Mouse (Mus musculus) liver, embryonic 14.5 days (tissue): ENCODE measurements around the gene Pradc1. TPM values are rescaled to one million over a fixed set of nuclear protein-coding genes. Genes with fewer than 3 reads are reported as not detected.
A peak's percentile ranks its signal among the peaks of the same experiment; 100 is the strongest.

Experiments used
- ATAC-seq: fragments of 200-750 bp; cut with Nextera tagmentation; 2 replicates; pipeline ENCODE4 v1.8.0; 2017; ENCODE audit warnings: moderate number of reproducible peaks, mild to moderate bottlenecking, moderate library complexity; ENCODE audit not compliant: insufficient read depth
- DNase-seq, 3 experiments: peaks; one replicate each; pipeline ENCODE4 v3.0.0-alpha.2; 2012 to 2013; ENCODE audit warnings: low read depth in 3 of 3, low spot score in 3 of 3
- H3K27ac ChIP-seq: fragments of 300-500 bp; sonication (generic); 2 replicates; pipeline ENCODE4 v1.5.1; 2014; ENCODE audit warnings: moderate library complexity, mild to moderate bottlenecking, control low read depth, inconsistent platforms
- H3K27me3 ChIP-seq: fragments of 300-500 bp; sonication (generic); 2 replicates; pipeline ENCODE4 v1.6.1; 2014; ENCODE audit warnings: mild to moderate bottlenecking, low read length, moderate library complexity; ENCODE audit not compliant: control insufficient read depth, insufficient read depth
- H3K36me3 ChIP-seq: fragments of 300-500 bp; sonication (generic); replicated peaks from 2 replicates; pipeline ENCODE4 v1.6.1; 2014; ENCODE audit warnings: low read depth; ENCODE audit not compliant: control insufficient read depth, insufficient read depth
- H3K4me1 ChIP-seq, 2 experiments: fragments of 200-500 bp in 1 of 2; fragments of 300-500 bp in 1 of 2; sonication (generic) in 1 of 2; replicated peaks; 2 replicates each; pipeline ENCODE4 v1.6.1; 2012 to 2014; ENCODE audit warnings: antibody characterized with exemption in 1 of 2, inconsistent platforms in 1 of 2, low read length in 1 of 2; ENCODE audit not compliant: control insufficient read depth in 2 of 2, insufficient read depth in 2 of 2
- H3K4me2 ChIP-seq: fragments of 300-500 bp; sonication (generic); 2 replicates; pipeline ENCODE4 v1.6.1; 2014; ENCODE audit warnings: low read depth, mild to moderate bottlenecking, control low read depth, moderate library complexity
- H3K4me3 ChIP-seq, 2 experiments: fragments of 200-500 bp in 1 of 2; fragments of 300-500 bp in 1 of 2; sonication (generic) in 1 of 2; 2 replicates each; pipeline ENCODE4 v1.5.1; 2012 to 2014; ENCODE audit warnings: low read depth in 2 of 2, low read length in 2 of 2, mild to moderate bottlenecking in 2 of 2, control low read depth in 1 of 2, inconsistent platforms in 1 of 2, moderate library complexity in 1 of 2; ENCODE audit not compliant: insufficient read depth in 1 of 2
- H3K9ac ChIP-seq: fragments of 300-500 bp; sonication (generic); replicated peaks from 2 replicates; pipeline ENCODE4 v1.6.1; 2014; ENCODE audit warnings: mild to moderate bottlenecking, control low read depth, moderate library complexity
- H3K9me3 ChIP-seq: fragments of 300-500 bp; sonication (generic); 2 replicates; pipeline ENCODE4 v1.6.1; 2016; ENCODE audit warnings: low read length, mixed read lengths; ENCODE audit not compliant: control insufficient read depth
- CTCF ChIP-seq: IDR thresholded peaks from 2 replicates; pipeline ENCODE4 v1.5.1; 2016; ENCODE audit warnings: antibody characterized with exemption, low read depth, control low read depth
- EP300 ChIP-seq: IDR thresholded peaks from 2 replicates; pipeline ENCODE4 v1.6.1; 2016; ENCODE audit warnings: antibody characterized with exemption, low read depth
- WGBS: fragments of 180-500 bp; shearing (Covaris S2); extraction: QIAGEN DNeasy Blood & Tissue Kit; methylation state at CpG from one replicate; pipeline ENCODE4 v1.1.7; 2014; ENCODE audit not compliant: insufficient replicate concordance; 5-methylcytosine and 5-hydroxymethylcytosine counted together
- polyA plus RNA-seq, 2 experiments: library from polyadenylated mRNA; depleted of rRNA in 1 of 2; stranded (reverse) in 1 of 2; unstranded in 1 of 2; fragments of >200 nt; fragmentation: Nextera tagmentation in 1 of 2; extraction: Ambion mirVana in 1 of 2; gene quantifications; 2 replicates each; pipeline versions ENCODE4 v1.2.1 to v1.2.3; 2012 to 2014

Gene Pradc1
- polyA plus RNA-seq (2012; rRNA removed) = 16.9 and 18.4 TPM in 2 replicates
- 18.1 and 19.8 TPM in 2 replicates for polyA plus RNA-seq (2014; fragmentation: Nextera tagmentation; extraction: Ambion mirVana)

- Histone ChIP-seq H3K27me3 (no peaks in the 10 kb centered on the region), H3K9ac (peak within 1 kb of the TSS; percentile 94), H3K36me3 (no peaks in the 10 kb centered on the region; the same call in 1 of the 2 replicates), H3K9me3 (no peaks in the 10 kb centered on the region), H3K4me1 (peaks cover 23 to 32% of the 10 kb centered on the region in 2 experiments), H3K27ac (peak within 1 kb of the TSS; percentile 59), H3K4me2 (peak within 1 kb of the TSS; percentile 90), H3K4me3 (peak within 1 kb of the TSS; percentile 91)
- TF ChIP-seq EP300 (peak; percentile 30; the same call in 1 of the 2 replicates), CTCF (no peak)
- DNase-seq (peak; percentile 93 to 96 (median 95)), ATAC-seq (peak; percentile 82)
- under 1% methylated on average over 54 of the region's 54 CpGs for WGBS
These were observed at the start of gene Pradc1 for GRCm38 (mm10) chr6:85451664-85452410. Pradc1 (minus strand) TSS chr6:85451970.

GRCm38 (mm10) chr6:85500416-85500815, 48.6 kb upstream of the Pradc1 start:
- Histone ChIP-seq H3K9me3 (no peaks in the 10 kb centered on the region), H3K27me3 (peaks cover 17% of the 10 kb centered on the region), H3K4me2 (no peak overlapping the region), H3K36me3 (no peaks in the 10 kb centered on the region), H3K27ac (no peak overlapping the region), H3K9ac (no peak overlapping the region), H3K4me1 (no peaks in the 10 kb centered on the region), H3K4me3 (no peak overlapping the region)
- 27% methylated on average over 1 of the region's 1 CpGs for WGBS
- no peak for ATAC-seq
- DNase-seq = no peak
- no peak for TF ChIP-seq EP300
- no peak for TF ChIP-seq CTCF

GRCm38 (mm10) chr6:85498147-85498546, 46.4 kb upstream of the Pradc1 start:
- Histone ChIP-seq H3K4me3 (no peak overlapping the region), H3K27me3 (peaks cover 17% of the 10 kb centered on the region), H3K4me2 (no peak overlapping the region), H3K9ac (no peak overlapping the region), H3K36me3 (no peaks in the 10 kb centered on the region), H3K9me3 (no peaks in the 10 kb centered on the region), H3K27ac (no peak overlapping the region), H3K4me1 (no peaks in the 10 kb centered on the region)
- no peak for DNase-seq
- no peak for TF ChIP-seq EP300
- TF ChIP-seq CTCF = no peak
- 39% methylated on average over 9 of the region's 9 CpGs for WGBS
- ATAC-seq = no peak

- ATAC-seq (no peak), DNase-seq (no peak)
- Histone ChIP-seq H3K9me3 (no peaks in the 10 kb centered on the region), H3K9ac (no peak overlapping the region), H3K27me3 (peaks cover 8% of the 10 kb centered on the region), H3K36me3 (no peaks in the 10 kb centered on the region), H3K4me1 (no peaks in the 10 kb centered on the region), H3K4me2 (no peak overlapping the region), H3K27ac (no peak overlapping the region), H3K4me3 (no peak overlapping the region)
- no peak for TF ChIP-seq CTCF
- TF ChIP-seq EP300 = no peak
These were observed 45.2 kb upstream of the Pradc1 start for GRCm38 (mm10) chr6:85496976-85497375.

- no peak for ATAC-seq
These were observed 39.8 kb upstream of the Pradc1 start for GRCm38 (mm10) chr6:85491606-85492005.

More at GRCm38 (mm10) chr6:85491606-85492005, 39.8 kb upstream of the Pradc1 start:
- Histone ChIP-seq H3K27me3 (no peaks in the 10 kb centered on the region), H3K9ac (no peak overlapping the region), H3K27ac (no peak overlapping the region), H3K4me3 (no peak overlapping the region), H3K9me3 (no peaks in the 10 kb centered on the region), H3K4me2 (no peak overlapping the region), H3K4me1 (no peaks in the 10 kb centered on the region), H3K36me3 (no peaks in the 10 kb centered on the region)
- WGBS = 46% methylated on average over 3 of the region's 3 CpGs
- no peak for DNase-seq
- TF ChIP-seq CTCF = no peak
- no peak for TF ChIP-seq EP300
